Mouse (Mus musculus): ENCODE data around the gene Ep300. TPM values are rescaled to one million over a fixed set of nuclear protein-coding genes. Genes with fewer than 3 reads are reported as not detected.
A peak's percentile ranks its signal among the peaks of the same experiment; 100 is the strongest.

Ep300 gene
- 9.9 and 13.1 TPM in 2 replicates for polyA plus RNA-seq (2015; fragmentation: Nextera tagmentation; extraction: Ambion mirVana)

DNA sequence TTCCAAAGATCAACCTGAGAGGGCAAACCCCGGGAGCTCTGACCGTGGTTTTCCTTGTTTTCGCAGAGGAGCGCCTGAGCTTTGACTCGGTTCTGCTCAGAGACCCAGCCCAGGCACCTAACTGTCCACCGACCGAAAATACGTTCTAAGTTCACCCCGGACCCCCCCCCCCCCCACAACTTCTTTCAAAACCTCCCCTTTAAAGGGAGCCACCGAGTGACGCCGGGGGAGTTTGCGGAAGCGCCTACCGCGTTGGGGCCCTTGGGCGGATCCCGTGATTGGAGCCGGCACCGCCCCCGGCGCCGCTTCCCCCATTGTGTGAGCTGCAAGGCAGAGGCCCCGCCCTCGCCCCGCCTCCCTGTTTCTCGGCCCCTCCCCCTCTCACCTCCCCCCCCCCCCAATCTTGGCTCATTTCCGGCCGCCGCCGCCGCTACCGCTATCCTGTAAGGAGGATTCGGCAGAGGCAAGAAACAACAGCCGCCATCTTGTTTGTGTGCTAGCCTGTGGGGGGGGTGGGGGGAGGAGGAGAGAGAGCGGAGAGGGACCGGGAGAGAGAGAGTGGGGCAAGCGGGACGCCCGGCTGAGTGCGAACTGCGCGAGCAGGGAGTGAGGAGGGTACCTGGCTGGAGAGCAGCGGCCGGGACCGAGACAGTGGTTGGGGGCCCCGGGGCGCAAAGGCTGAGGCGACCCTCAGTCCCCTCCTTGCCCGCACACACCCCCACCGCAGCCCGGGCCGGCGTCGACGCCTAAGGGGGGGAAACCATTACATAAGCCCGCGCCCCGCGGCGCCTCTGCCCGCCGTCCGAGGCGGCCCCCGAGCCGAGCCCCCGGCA is at the start of gene Ep300:
Gene Ep300 (plus strand): TSS at position 439 of the 833 bp plus-strand sequence.
- H3K9ac ChIP-seq (ENCODE audit: low read depth, low read length) = peak within 1 kb of the TSS; percentile 99
- no peaks in the 10 kb centered on the region for H3K9me3 ChIP-seq (ENCODE audit: control insufficient read depth, low read length)
- ATAC-seq = peak; percentile 94
- H3K27me3 ChIP-seq (replicated peaks; ENCODE audit: control insufficient read depth, insufficient read depth, low read length) = no peaks in the 10 kb centered on the region
- no peaks in the 10 kb centered on the region for H3K36me3 ChIP-seq (ENCODE audit: control insufficient read depth, insufficient read depth, low read length)
- peak within 1 kb of the TSS; percentile 62 for H3K4me2 ChIP-seq (ENCODE audit: low read depth, low read length)
- peak within 1 kb of the TSS; percentile 100 for H3K27ac ChIP-seq (ENCODE audit: low read length)
- WGBS = under 1% methylated on average over 48 of the region's 68 CpGs
- H3K4me1 ChIP-seq (ENCODE audit: control insufficient read depth, insufficient read depth, low read length) = peaks cover 5% of the 10 kb centered on the region; the same call in 1 of the 2 replicates
- peak within 1 kb of the TSS; percentile 79 for H3K4me3 ChIP-seq (ENCODE audit: low read length)

DNA sequence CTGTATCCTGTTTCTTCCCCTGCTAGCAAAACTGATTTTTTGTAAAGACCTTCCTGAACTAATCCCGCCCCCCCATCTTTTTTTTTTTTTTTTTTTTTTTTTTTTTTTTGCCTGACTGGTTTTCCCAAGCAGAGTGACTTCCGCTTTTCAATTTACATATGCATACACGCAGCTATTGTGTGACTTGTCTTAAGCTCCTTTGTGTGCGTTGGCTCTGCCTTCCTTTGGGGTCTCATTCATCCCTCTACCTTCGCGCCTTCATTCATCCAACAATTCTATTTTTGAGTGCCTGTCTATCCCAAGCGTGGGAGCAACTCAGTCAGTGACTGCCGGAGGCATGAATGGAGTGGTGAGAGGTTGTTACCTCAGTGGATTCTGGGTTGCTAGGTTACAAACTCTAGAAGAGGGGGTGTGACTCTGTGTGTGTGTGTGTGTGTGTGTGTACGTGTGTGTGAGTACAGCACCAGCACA is 49.2 kb upstream of the Ep300 start:
- WGBS = 54% methylated on average over 9 of the region's 9 CpGs
- no peak for ATAC-seq
- Histone ChIP-seq H3K4me3 (ENCODE audit: low read length) (no peak overlapping the region), H3K27ac (ENCODE audit: low read length) (no peak overlapping the region), H3K4me2 (ENCODE audit: low read depth, low read length) (no peak overlapping the region), H3K27me3 (replicated peaks; ENCODE audit: control insufficient read depth, insufficient read depth, low read length) (no peaks in the 10 kb centered on the region), H3K9ac (ENCODE audit: low read depth, low read length) (no peak overlapping the region), H3K36me3 (ENCODE audit: control insufficient read depth, insufficient read depth, low read length) (no peaks in the 10 kb centered on the region), H3K9me3 (ENCODE audit: control insufficient read depth, low read length) (no peaks in the 10 kb centered on the region), H3K4me1 (ENCODE audit: control insufficient read depth, insufficient read depth, low read length) (no peaks in the 10 kb centered on the region)

- no peaks in the 10 kb centered on the region for H3K4me1 ChIP-seq (ENCODE audit: control insufficient read depth, insufficient read depth, low read length)
- no peak overlapping the region for H3K4me2 ChIP-seq (ENCODE audit: low read depth, low read length)
- H3K27ac ChIP-seq (ENCODE audit: low read length) = no peak overlapping the region
- 85% methylated on average over 4 of the region's 4 CpGs for WGBS
- H3K27me3 ChIP-seq (replicated peaks; ENCODE audit: control insufficient read depth, insufficient read depth, low read length) = no peaks in the 10 kb centered on the region
- no peak overlapping the region for H3K9ac ChIP-seq (ENCODE audit: low read depth, low read length)
- H3K4me3 ChIP-seq (ENCODE audit: low read length) = no peak overlapping the region
- no peak for ATAC-seq
- H3K36me3 ChIP-seq (ENCODE audit: control insufficient read depth, insufficient read depth, low read length) = no peaks in the 10 kb centered on the region
- no peaks in the 10 kb centered on the region for H3K9me3 ChIP-seq (ENCODE audit: control insufficient read depth, low read length)
These were observed 47.0 kb upstream of the Ep300 start for GRCm38 (mm10) chr15:81538149-81538548.

DNA sequence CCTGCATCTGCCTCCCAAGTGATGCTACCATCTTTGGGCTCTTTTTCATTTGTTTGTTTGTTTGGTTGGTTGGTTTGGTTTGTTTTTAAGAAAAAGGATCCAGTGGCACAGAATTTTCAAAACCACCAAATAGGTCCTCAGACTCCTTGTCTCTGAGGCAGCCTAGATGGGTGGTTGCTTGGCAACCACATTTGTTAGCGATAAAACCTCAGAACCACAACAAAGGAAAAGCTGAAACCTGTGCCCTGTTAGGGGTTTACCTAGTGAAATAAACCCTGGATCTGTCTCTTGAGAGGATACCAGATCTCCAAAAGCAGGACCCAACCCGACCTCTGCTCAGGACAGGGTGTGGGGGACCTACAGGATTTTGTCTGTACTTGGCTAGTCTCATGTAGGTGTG is 45.6 kb upstream of the Ep300 start:
- no peaks in the 10 kb centered on the region for H3K9me3 ChIP-seq (ENCODE audit: control insufficient read depth, low read length)
- no peak overlapping the region for H3K4me2 ChIP-seq (ENCODE audit: low read depth, low read length)
- no peaks in the 10 kb centered on the region for H3K4me1 ChIP-seq (ENCODE audit: control insufficient read depth, insufficient read depth, low read length)
- H3K27ac ChIP-seq (ENCODE audit: low read length) = no peak overlapping the region
- H3K36me3 ChIP-seq (ENCODE audit: control insufficient read depth, insufficient read depth, low read length) = no peaks in the 10 kb centered on the region
- no peak overlapping the region for H3K4me3 ChIP-seq (ENCODE audit: low read length)
- WGBS = 84% methylated on average over 2 of the region's 2 CpGs
- no peaks in the 10 kb centered on the region for H3K27me3 ChIP-seq (replicated peaks; ENCODE audit: control insufficient read depth, insufficient read depth, low read length)
- H3K9ac ChIP-seq (ENCODE audit: low read depth, low read length) = no peak overlapping the region
- ATAC-seq = no peak

- ATAC-seq = no peak
- H3K27ac ChIP-seq (ENCODE audit: low read length) = no peak overlapping the region
- H3K4me2 ChIP-seq (ENCODE audit: low read depth, low read length) = no peak overlapping the region
- H3K9ac ChIP-seq (ENCODE audit: low read depth, low read length) = no peak overlapping the region
- 95% methylated on average over 2 of the region's 2 CpGs for WGBS
- H3K9me3 ChIP-seq (ENCODE audit: control insufficient read depth, low read length) = no peaks in the 10 kb centered on the region
- no peaks in the 10 kb centered on the region for H3K36me3 ChIP-seq (ENCODE audit: control insufficient read depth, insufficient read depth, low read length)
- no peaks in the 10 kb centered on the region for H3K27me3 ChIP-seq (replicated peaks; ENCODE audit: control insufficient read depth, insufficient read depth, low read length)
- H3K4me1 ChIP-seq (ENCODE audit: control insufficient read depth, insufficient read depth, low read length) = no peaks in the 10 kb centered on the region
- H3K4me3 ChIP-seq (ENCODE audit: low read length) = no peak overlapping the region
These were observed 40.2 kb upstream of the Ep300 start for GRCm38 (mm10) chr15:81544916-81545315.

GRCm38 (mm10) chr15:81545387-81546176 is 39.6 kb upstream of the Ep300 start:
- H3K4me3 ChIP-seq (ENCODE audit: low read length) = no peak overlapping the region
- H3K9me3 ChIP-seq (ENCODE audit: control insufficient read depth, low read length) = no peaks in the 10 kb centered on the region
- H3K27me3 ChIP-seq (replicated peaks; ENCODE audit: control insufficient read depth, insufficient read depth, low read length) = no peaks in the 10 kb centered on the region
- H3K36me3 ChIP-seq (ENCODE audit: control insufficient read depth, insufficient read depth, low read length) = no peaks in the 10 kb centered on the region
- no peak overlapping the region for H3K9ac ChIP-seq (ENCODE audit: low read depth, low read length)
- no peak for ATAC-seq
- no peaks in the 10 kb centered on the region for H3K4me1 ChIP-seq (ENCODE audit: control insufficient read depth, insufficient read depth, low read length)
- no peak overlapping the region for H3K27ac ChIP-seq (ENCODE audit: low read length)
- H3K4me2 ChIP-seq (ENCODE audit: low read depth, low read length) = no peak overlapping the region
- 79% methylated on average over 5 of the region's 5 CpGs for WGBS

DNA sequence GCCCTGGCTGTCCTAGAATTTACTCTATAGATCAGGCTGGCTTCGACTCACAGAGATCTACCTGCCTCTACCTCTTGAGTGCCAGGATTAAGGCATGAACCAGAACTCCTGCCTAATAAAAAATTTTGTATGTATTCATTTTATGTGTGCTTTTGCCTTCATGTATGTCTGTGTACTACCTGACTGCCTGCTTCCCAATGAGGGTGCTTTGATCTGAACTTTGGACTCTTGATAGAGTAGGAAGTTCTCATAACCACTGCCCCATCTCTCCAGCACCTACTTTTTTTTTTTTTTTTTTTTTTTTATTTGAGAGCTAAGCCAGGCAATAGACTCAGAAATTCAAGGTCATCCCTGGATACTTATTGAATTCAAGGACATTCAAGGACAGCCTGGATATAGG is 31.7 kb upstream of the Ep300 start:
- H3K4me2 ChIP-seq (ENCODE audit: low read depth, low read length) = no peak overlapping the region
- ATAC-seq = peak; percentile 68

DNA sequence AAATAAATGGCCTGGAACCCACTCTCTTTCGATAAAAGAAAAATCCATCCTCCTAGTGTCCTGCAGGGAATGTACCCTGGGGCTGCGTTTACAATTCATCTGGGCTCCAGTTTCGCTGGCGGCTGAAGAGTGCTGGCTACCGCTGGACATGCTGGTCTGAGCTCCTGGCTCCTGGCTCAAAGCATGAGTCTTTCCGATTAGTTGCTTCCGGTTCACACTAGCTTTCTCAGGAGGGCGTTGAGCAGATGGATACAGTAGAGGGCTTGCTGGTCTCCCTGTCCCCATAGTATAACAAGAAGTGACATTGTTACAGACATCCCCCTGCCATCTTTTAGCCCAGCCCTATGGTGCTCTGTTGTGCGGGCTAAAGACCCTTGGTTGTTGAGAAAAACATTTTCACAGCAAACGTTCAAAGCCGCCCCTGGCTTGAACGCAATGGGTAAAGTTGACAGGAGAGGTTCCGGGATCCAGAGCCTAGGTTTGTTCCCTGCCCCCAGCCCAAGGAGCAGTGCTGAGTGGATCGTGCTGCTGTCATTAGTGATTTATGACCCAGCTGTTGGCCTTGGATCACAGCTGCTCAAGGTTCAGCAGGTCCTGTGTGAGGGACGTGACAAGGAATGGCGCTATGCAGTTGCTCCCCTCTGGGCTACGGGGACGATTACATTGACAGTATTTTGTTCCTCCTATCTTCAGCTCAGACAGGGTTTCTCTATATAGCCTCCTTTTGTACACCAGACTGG is 30.4 kb upstream of the Ep300 start:
- ATAC-seq = peak; percentile 95
- WGBS = 32% methylated on average over 18 of the region's 18 CpGs
- no peaks in the 10 kb centered on the region for H3K9me3 ChIP-seq (ENCODE audit: control insufficient read depth, low read length)
- peak overlapping the region; percentile 24 for H3K4me3 ChIP-seq (ENCODE audit: low read length)
- H3K9ac ChIP-seq (ENCODE audit: low read depth, low read length) = peak overlapping the region; percentile 49
- peaks cover 2% of the 10 kb centered on the region; the same call in 1 of the 2 replicates for H3K4me1 ChIP-seq (ENCODE audit: control insufficient read depth, insufficient read depth, low read length)
- H3K27ac ChIP-seq (ENCODE audit: low read length) = peak overlapping the region; percentile 85
- H3K27me3 ChIP-seq (replicated peaks; ENCODE audit: control insufficient read depth, insufficient read depth, low read length) = no peaks in the 10 kb centered on the region
- no peaks in the 10 kb centered on the region for H3K36me3 ChIP-seq (ENCODE audit: control insufficient read depth, insufficient read depth, low read length)
- H3K4me2 ChIP-seq (ENCODE audit: low read depth, low read length) = peak overlapping the region; percentile 37

More for the DNA sequence above, 31.7 kb upstream of the Ep300 start:
- WGBS = 77% methylated on average over 1 of the region's 1 CpGs
- Histone ChIP-seq H3K9me3 (ENCODE audit: control insufficient read depth, low read length) (no peaks in the 10 kb centered on the region), H3K4me3 (ENCODE audit: low read length) (no peak overlapping the region), H3K27ac (ENCODE audit: low read length) (peak overlapping the region; percentile 61), H3K36me3 (ENCODE audit: control insufficient read depth, insufficient read depth, low read length) (no peaks in the 10 kb centered on the region), H3K4me1 (ENCODE audit: control insufficient read depth, insufficient read depth, low read length) (peaks cover 2% of the 10 kb centered on the region; the same call in 1 of the 2 replicates), H3K27me3 (replicated peaks; ENCODE audit: control insufficient read depth, insufficient read depth, low read length) (no peaks in the 10 kb centered on the region), H3K9ac (ENCODE audit: low read depth, low read length) (no peak overlapping the region)

DNA sequence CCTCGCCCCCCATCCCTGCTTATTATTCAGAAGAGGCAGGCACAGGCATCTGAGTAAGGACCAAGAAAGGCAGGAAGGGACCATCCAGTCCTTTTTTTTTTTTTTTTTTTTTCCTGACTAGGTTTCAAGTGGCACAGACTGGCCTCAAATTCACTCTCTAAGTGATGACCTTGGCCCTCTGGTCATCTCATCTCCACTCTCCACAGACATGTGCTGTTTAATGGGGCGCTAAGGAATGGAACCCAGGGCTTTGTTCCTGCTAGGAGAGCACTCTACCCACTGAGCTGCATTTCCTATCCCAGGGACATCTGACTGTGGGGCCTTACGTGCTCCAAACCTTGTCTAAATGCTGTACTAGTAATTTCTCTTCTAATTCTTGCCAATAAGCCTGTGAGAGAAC is 29.2 kb upstream of the Ep300 start:
- Histone ChIP-seq H3K4me1 (ENCODE audit: control insufficient read depth, insufficient read depth, low read length) (peaks cover 2% of the 10 kb centered on the region; the same call in 1 of the 2 replicates), H3K27ac (ENCODE audit: low read length) (no peak overlapping the region), H3K36me3 (ENCODE audit: control insufficient read depth, insufficient read depth, low read length) (no peaks in the 10 kb centered on the region), H3K9ac (ENCODE audit: low read depth, low read length) (no peak overlapping the region), H3K9me3 (ENCODE audit: control insufficient read depth, low read length) (no peaks in the 10 kb centered on the region), H3K4me3 (ENCODE audit: low read length) (no peak overlapping the region), H3K4me2 (ENCODE audit: low read depth, low read length) (no peak overlapping the region), H3K27me3 (replicated peaks; ENCODE audit: control insufficient read depth, insufficient read depth, low read length) (no peaks in the 10 kb centered on the region)
- no peak for ATAC-seq
- WGBS = 80% methylated on average over 3 of the region's 3 CpGs

All from intestine, embryonic 16.5 days (tissue).